Mouse (Mus musculus) urinary bladder, postnatal 25 days (tissue): ENCODE results near the gene Alg1.
A peak's percentile ranks its signal among the peaks of the same experiment; 100 is the strongest.

Source experiments
- DNase-seq: peaks from one replicate; pipeline ENCODE4 v3.0.0; 2022; ENCODE audit warnings: low spot score

Alg1 gene

DNA sequence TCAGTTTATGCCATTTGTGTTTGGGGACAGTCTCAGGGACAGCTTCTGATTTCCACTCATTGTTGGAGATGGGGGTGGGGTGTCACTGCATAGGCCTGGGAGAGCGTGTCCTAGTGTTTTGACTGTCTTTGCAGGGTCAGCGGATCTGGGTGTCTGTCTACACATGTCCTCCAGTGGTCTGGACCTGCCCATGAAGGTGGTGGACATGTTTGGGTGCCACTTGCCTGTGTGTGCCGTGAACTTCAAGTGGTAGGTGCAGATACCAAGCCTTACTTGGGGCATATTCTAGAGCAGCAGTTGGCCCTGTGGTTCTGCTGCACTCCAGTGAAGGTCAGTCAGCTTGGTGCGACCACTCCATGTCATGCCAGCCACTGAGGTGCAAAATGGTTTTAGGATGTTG, 8.9 kb downstream of the Alg1 start:
- no peak for DNase-seq

DNA sequence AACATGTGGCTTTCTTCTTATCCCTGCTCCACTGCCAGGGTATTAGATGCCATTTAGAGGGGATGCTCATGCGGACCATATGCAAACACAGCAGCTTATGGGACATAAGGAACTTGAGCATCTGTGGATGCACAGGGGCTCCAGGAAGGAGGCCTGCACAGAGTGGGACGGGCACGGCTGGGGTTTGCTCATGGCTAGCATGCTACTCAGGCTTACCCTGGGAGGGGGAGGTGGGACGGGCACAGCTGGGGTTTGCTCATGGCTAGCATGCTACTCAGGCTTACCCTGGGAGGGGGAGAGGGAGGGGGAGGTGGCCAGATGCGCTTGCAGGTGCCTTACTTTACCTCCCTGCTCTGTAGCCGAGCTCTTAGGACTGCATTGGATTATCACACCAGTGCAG, 9.5 kb downstream of the Alg1 start:
- DNase-seq = no peak

DNA sequence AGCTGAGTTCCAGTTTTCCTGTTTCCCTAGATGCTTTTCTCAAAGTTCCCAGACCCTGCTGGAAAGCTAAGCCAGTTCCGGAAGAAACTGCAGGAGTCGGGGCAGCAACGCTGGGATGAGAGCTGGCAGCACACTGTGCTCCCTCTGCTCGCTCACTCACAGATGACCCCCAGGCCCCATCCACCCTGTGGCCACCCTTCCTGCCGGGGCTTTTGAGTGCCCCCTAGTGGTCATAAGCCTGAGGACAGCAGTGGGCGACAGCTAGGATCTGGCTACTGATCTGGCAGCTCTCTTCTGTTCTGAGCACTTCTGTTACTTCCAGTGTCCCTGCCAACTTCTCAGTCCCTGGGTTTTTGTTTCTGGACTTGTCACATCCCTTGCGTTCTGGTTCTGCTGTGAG, 11.0 kb downstream of the Alg1 start:
- DNase-seq = peak; percentile 55

DNA sequence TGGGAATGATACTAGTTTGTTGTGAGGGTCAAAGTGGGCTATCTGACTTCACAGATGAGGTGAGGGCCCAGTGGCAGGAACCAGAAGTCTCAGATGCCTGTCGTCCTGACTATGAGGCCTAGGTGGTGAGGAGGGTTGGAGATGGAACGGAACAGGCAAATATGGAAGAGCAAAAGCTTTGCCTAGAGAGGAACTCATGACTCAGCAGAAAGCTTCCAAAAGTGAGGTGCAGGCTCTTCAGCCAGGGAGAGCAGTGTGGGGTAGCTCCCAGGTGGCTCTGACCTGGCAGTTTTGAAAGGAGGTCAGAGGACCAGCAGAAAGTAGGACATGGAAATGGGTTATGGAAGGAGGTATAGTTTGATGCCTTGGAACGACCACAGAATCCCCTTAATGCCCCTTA, 17.5 kb downstream of the Alg1 start:
- DNase-seq = no peak

DNA sequence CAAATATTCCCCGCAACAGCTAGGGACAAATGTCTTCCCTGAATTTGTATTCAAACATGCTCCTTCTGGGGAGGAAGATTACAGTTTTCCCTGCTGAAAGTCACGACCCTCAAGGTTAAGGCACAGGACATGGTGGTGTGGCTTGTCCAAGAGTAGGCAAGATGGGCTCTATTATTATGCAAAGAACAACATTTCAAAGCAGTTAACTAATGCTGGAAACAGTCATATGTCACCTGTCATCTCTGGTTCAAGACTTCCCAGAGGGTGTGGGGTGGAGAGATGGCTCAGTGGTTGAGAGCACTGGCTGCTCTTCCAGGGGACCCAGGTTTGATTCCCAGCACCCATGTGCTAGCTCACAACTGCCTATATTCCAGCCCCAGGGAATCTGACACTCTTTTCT, 18.8 kb downstream of the Alg1 start:
- no peak for DNase-seq

DNA sequence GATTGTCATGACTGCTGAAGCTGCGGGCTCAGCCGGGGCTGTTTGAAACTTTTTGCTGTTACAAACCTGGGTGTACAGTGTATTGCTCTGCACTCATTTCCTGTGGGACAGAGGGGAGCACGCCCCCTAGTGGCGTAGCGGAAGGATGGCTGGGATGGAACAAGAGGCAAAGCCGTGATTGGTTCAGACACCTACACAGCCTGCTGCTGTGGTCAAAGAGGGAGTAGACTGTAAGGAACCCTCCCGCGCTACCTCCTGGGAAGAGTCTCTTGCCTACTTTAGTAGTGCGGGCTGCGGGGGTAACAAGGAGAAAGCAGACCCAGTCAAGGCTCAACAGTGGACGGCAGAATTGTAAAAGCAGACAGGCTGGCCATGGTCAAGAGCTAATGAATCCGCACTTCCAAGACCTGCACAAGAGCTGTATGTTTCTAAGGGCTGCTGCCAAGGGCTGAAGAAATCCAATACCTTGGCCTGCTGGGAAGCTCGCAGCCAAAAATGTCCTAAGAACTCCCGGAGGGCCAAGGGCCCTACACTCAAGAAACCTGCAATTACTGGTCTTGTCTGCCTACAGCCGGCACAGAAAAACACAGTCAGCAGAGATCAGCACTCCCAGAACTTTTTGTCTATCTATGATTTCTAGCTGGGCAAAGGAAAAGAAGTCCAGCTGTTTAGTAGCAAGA, 21.1 kb downstream of the Alg1 start:
- peak; percentile 77 for DNase-seq

- no peak for DNase-seq
Observed at GRCm38 (mm10) chr16:5255081-5255740, 21.8 kb downstream of the Alg1 start.

DNA sequence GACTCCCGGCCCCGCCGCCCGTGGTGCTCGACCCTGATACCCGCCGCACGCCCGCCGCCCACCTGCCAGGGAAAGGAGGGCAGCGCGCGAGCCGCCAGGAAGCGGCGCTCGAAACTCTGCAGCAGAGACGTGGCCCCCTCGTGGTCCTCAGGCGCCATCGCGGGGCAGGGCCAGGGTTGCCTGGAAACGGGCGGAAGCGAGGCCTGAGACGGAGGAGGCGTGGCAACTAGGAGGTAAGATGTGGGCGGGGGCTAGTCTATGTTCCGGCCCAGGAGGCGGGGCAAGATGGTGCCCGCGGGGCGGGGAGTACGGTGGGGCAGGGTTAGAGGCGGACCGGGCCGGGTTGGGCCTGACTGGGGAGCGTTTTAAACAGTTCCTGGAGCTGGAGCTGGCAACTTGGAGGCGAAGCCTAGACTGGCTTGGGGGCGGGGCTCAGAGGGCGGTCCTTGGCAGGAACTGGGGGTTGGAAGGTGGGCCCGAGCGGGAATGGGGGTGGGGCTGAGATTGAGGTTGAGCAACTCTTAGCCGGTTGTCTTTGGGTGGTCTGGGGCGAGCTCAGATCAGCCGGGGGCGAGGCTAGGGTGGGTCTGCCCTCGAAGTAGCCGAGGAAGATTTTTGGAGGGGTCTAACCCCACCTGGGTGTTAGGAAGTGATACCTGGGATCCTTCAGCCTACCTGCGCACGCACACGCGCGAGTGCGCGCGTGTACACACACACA, 22.5 kb downstream of the Alg1 start, which contains the start of gene Eef2kmt:
Eef2kmt (minus strand) TSS at position 205 of the 718 bp plus-strand sequence.
- peak; percentile 96 for DNase-seq

DNA sequence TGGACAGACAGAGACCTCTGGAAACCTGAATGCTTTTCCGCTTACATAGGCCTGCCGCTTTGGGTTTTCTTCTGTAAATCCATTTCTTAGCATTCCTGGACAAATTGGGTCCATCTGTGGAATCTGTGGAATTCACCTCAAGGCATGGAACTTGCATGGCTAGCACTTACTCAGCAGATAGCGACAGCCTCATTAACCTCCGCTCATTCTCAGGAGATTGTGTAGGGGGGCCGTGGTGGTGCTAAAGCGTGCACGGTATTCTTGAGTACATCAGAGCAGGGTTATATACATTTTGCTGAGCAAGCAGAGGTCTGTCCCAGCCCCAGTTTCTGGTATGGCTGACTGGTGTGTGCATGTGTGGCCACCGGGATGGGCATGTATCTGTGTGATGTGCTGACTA, 29.7 kb downstream of the Alg1 start:
- DNase-seq = no peak

- DNase-seq = no peak
Observed at GRCm38 (mm10) chr16:5263926-5264325, 30.5 kb downstream of the Alg1 start.

DNA sequence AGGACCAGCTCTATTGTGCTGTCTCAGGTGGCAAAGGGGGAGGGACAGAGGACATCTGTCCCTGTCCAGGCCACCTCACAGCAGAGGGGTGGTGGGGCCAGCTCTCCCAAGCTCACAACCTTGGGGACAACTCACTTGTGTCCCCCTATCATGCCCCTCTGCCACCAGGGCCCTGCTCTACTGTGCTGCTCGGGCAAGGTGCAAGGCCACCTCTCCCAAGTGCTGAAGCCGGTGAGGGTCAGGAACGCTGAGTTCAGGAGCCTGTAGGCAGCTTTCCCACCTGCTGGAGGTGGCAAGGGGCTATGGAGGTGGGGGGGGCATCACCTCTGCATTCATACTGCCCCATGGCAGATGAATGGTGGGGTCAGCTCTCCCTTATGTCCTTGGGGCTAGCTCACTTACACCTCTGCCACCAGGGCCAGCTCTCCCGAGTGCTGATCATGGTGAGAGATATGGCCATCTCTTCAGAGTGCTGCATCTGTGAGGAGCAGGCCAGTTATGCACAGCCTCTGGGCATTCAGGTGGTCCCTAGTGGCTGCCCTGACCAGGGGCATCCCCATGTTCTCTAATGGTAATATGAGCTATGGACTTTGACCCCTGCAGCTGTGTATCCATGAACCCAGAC, 38.1 kb downstream of the Alg1 start:
- DNase-seq = no peak

GRCm38 (mm10) chr16:5272371-5272770, 39.0 kb downstream of the Alg1 start:
- DNase-seq = no peak

- no peak for DNase-seq
Observed at GRCm38 (mm10) chr16:5279571-5280222, 46.3 kb downstream of the Alg1 start.

DNA sequence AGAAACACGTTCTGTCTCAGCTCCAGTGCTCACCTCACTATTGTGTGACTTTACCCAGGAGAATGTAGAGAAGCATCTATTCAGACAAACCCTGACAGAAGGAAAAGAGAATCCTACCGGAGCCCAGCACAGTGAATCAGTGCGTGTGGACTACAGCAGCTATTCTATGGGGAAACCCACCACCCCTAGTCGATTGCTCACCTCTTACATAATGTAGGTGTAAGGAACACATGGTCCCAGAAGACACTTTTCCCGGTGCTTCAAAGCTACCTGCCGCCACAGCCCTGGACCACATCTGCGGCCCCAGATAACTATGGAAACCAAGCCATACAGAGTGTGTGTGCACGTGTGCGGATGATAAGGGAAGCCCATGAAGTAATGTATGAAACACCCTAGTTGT, 49.3 kb downstream of the Alg1 start:
- no peak for DNase-seq

DNA sequence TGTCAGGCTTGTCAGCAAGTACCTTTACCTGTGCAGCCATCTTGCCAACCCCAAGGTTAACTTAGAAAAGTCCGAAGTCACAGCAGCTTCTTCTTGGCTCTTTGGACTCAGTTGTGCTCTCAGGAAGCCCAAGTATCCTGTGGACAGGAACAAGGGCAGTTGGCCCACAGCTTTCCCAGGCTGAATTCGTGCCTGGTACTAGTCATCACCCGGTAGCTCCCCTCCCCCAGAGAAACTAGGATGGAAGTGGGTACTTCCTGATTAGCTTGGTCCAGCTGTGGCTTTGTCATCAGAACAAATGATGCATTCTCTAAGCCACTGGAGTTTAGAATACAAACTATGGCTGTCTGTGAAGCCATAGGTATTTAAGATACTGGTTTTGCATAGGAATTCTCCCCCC, 52.0 kb downstream of the Alg1 start:
- DNase-seq = no peak
